In the genomic region with DNA sequence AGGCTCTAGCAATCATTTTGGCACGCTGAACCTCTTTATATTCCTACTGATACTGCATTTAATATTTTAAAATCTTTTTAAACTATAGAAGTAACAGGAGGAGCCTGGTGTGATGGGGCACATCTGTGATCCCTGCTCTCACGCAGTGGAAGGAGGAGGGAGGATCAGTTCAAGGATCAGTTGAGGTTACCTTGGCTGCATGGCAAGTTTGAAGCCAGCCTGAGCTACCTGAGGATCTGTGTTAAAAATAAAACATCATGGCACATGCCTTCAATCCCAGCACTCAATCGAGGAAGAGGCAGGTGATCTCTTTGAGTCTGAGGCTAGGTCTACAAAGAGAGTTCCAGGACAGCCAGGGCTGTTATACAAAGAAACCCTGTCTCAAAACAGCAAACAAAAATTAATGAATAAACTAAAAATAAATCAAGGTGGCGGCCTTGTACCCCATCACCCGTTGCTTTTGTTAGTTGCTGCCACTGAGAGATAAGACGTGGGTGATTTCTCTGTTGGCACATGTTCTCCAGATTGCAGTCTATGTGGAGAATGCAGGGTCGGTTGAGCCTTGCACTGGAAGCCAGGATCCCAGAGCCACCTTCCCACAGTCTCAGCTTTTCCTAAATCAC, we compare ENCODE assay signal across 8 mouse cellular contexts. TPM values are rescaled to one million over a fixed set of nuclear protein-coding genes. Genes with fewer than 3 reads are reported as not detected.
DNase-seq lines count a peak whose midpoint lies in the region; ATAC-seq and TF ChIP-seq lines count a peak whose summit lies in the region.

No protein-coding gene starts in this region.

- H3K9me3 ChIP-seq in heart, embryonic 15.5 days (replicated peaks) = no peaks in the 10 kb centered on the region
- H3K9me3 ChIP-seq in embryonic facial prominence, embryonic 10.5 days = peaks cover 2% of the 10 kb centered on the region; the same call in 1 of the 2 replicates
- H3K9me3 ChIP-seq in forebrain, postnatal 0 days (ENCODE audit: low read length) = no peaks in the 10 kb centered on the region
- no peaks in the 10 kb centered on the region for H3K9me3 ChIP-seq in midbrain, embryonic 12.5 days

- ATAC-seq in heart, embryonic 15.5 days (replicated peaks; ENCODE audit: insufficient number of reproducible peaks, insufficient read depth, low FRiP score, low read depth) = no peak
- ATAC-seq in forebrain, postnatal 0 days = no peak
- ATAC-seq in midbrain, embryonic 12.5 days (ENCODE audit: low FRiP score, low read depth) = no peak

- H3K27ac ChIP-seq in heart, embryonic 15.5 days = peak overlapping the region; percentile 86
- peak overlapping the region; percentile 87 for H3K27ac ChIP-seq in embryonic facial prominence, embryonic 10.5 days (replicated peaks)
- 0 out of 2 replicates have a peak overlapping the region, but pooled peaks have one; percentile 40 for H3K27ac ChIP-seq in forebrain, postnatal 0 days (ENCODE audit: low read depth, low read length)
- H3K27ac ChIP-seq in midbrain, embryonic 12.5 days (replicated peaks) = peak overlapping the region; percentile 44

- peaks cover 62% of the 10 kb centered on the region for H3K4me1 ChIP-seq in heart, embryonic 15.5 days (replicated peaks)
- H3K4me1 ChIP-seq in embryonic facial prominence, embryonic 10.5 days = peaks cover 85% of the 10 kb centered on the region
- H3K4me1 ChIP-seq in forebrain, postnatal 0 days (ENCODE audit: insufficient read depth) = peaks cover 7% of the 10 kb centered on the region; the same call in 1 of the 2 replicates
- H3K4me1 ChIP-seq in midbrain, embryonic 12.5 days = peaks cover 67% of the 10 kb centered on the region

- H3K4me2 ChIP-seq in heart, embryonic 15.5 days = peak overlapping the region; percentile 31
- H3K4me2 ChIP-seq in forebrain, postnatal 0 days (ENCODE audit: low read depth) = no peak overlapping the region
- H3K4me2 ChIP-seq in midbrain, embryonic 12.5 days (replicated peaks) = no peak overlapping the region

- WGBS in heart, embryonic 15.5 days = 34% methylated on average over 7 of the region's 7 CpGs
- 47% methylated on average over 7 of the region's 7 CpGs for WGBS in embryonic facial prominence, embryonic 10.5 days
- 42% methylated on average over 7 of the region's 7 CpGs for WGBS in forebrain, postnatal 0 days
- 60% methylated on average over 7 of the region's 7 CpGs for WGBS in midbrain, embryonic 12.5 days

- H3K4me3 ChIP-seq in heart, embryonic 15.5 days = no peak overlapping the region
- H3K4me3 ChIP-seq in embryonic facial prominence, embryonic 10.5 days = peak overlapping the region; percentile 33
- H3K4me3 ChIP-seq in forebrain, postnatal 0 days (ENCODE audit: low read depth, low read length) = no peak overlapping the region
- no peak overlapping the region for H3K4me3 ChIP-seq in midbrain, embryonic 12.5 days

- 0 out of 2 replicates have a peak overlapping the region, but pooled peaks have one; percentile 32 for H3K9ac ChIP-seq in heart, embryonic 15.5 days
- H3K9ac ChIP-seq in forebrain, postnatal 0 days = no peak overlapping the region
- no peak overlapping the region for H3K9ac ChIP-seq in midbrain, embryonic 12.5 days (replicated peaks)

- no peak for TF ChIP-seq CTCF in forebrain, postnatal 0 days (IDR thresholded peaks at IDR 0.05; ENCODE audit: low read depth)

- intact Hi-C loops in heart, postnatal 36 days (cut with DNase I) = no loop called here

- H3K36me3 ChIP-seq in heart, embryonic 15.5 days = peaks cover 2% of the 10 kb centered on the region; the same call in 1 of the 2 replicates
- H3K36me3 ChIP-seq in embryonic facial prominence, embryonic 10.5 days (replicated peaks) = peaks cover 6% of the 10 kb centered on the region
- H3K36me3 ChIP-seq in forebrain, postnatal 0 days (ENCODE audit: insufficient read depth) = no peaks in the 10 kb centered on the region
- H3K36me3 ChIP-seq in midbrain, embryonic 12.5 days = no peaks in the 10 kb centered on the region; the same call in none of the 2 replicates

- H3K27me3 ChIP-seq in heart, embryonic 15.5 days = no peaks in the 10 kb centered on the region
- H3K27me3 ChIP-seq in embryonic facial prominence, embryonic 10.5 days (replicated peaks; ENCODE audit: low read depth, poor library complexity, severe bottlenecking) = no peaks in the 10 kb centered on the region
- no peaks in the 10 kb centered on the region for H3K27me3 ChIP-seq in forebrain, postnatal 0 days (ENCODE audit: insufficient read depth, low read length)
- no peaks in the 10 kb centered on the region for H3K27me3 ChIP-seq in midbrain, embryonic 12.5 days

- DNase-seq in heart, postnatal 36 days = no peak
- DNase-seq in embryonic facial prominence, embryonic 10.5 days (ENCODE audit: low spot score) = no peak
- no peak for DNase-seq in forebrain, postnatal 0 days
- no peak for DNase-seq in urinary bladder, postnatal 10 days (ENCODE audit: low spot score)
- no peak for DNase-seq in ovary, postnatal 10 days (ENCODE audit: low spot score)
- no peak for DNase-seq in lung, postnatal 14 days

RNA-seq across cellular contexts. Expression of gene Cuedc1, which starts 50.3 kb away (rescaled TPM):
- polyA plus RNA-seq in heart, embryonic 15.5 days (2015; fragmentation: Nextera tagmentation; extraction: Ambion mirVana) = 18.4 and 20.3 TPM in 2 replicates
- 10 to 100 TPM; 47.9 to 54.2 TPM for total RNA-seq in heart, postnatal 36 days (2021)
- 20.8 and 21.9 TPM in 2 replicates for polyA plus RNA-seq in embryonic facial prominence, embryonic 10.5 days (2016; fragmentation: Nextera tagmentation; extraction: Ambion mirVana)
- total RNA-seq in forebrain, postnatal 0 days (2014; rRNA removed) = 28.9 and 34.7 TPM in 2 replicates
- 22.0 and 34.6 TPM in 2 replicates for polyA plus RNA-seq in forebrain, postnatal 0 days (2015; fragmentation: Nextera tagmentation; extraction: Ambion mirVana)
- polyA plus RNA-seq in midbrain, embryonic 12.5 days (2016; fragmentation: Nextera tagmentation; extraction: Ambion mirVana) = 40.5 and 45.7 TPM in 2 replicates

RNA-seq across cellular contexts. Expression of gene Mrps23, which starts 56.1 kb away (rescaled TPM):
- 80.7 and 93.9 TPM in 2 replicates for polyA plus RNA-seq in heart, embryonic 15.5 days (2015; fragmentation: Nextera tagmentation; extraction: Ambion mirVana)
- 100 to 1,000 TPM; 273 to 312 TPM for total RNA-seq in heart, postnatal 36 days (2021)
- 60.4 and 71.7 TPM in 2 replicates for polyA plus RNA-seq in embryonic facial prominence, embryonic 10.5 days (2016; fragmentation: Nextera tagmentation; extraction: Ambion mirVana)
- 39.0 and 57.5 TPM in 2 replicates for total RNA-seq in forebrain, postnatal 0 days (2014; rRNA removed)
- polyA plus RNA-seq in forebrain, postnatal 0 days (2015; fragmentation: Nextera tagmentation; extraction: Ambion mirVana) = 70.7 and 71.5 TPM in 2 replicates
- polyA plus RNA-seq in midbrain, embryonic 12.5 days (2016; fragmentation: Nextera tagmentation; extraction: Ambion mirVana) = 69.5 and 71.1 TPM in 2 replicates
